Mouse (Mus musculus) 416B (cell line): ENCODE results near the gene Wdr1.

Experiments used
- DNase-seq: peaks from one replicate; pipeline ENCODE4 v3.0.0; 2011; ENCODE audit warnings: low read depth

The Wdr1 gene

GRCm38 (mm10) chr5:38544423-38545415, 18.3 kb downstream of the Wdr1 start:
- no peak for DNase-seq

- no peak for DNase-seq
Measured at GRCm38 (mm10) chr5:38543496-38544217, 19.4 kb downstream of the Wdr1 start.

GRCm38 (mm10) chr5:38541728-38542127, 21.3 kb downstream of the Wdr1 start:
- no peak for DNase-seq

- DNase-seq, result no peak
Measured at GRCm38 (mm10) chr5:38540898-38541297, 22.1 kb downstream of the Wdr1 start.

- DNase-seq, result no peak
Measured at GRCm38 (mm10) chr5:38538508-38538907, 24.5 kb downstream of the Wdr1 start.

GRCm38 (mm10) chr5:38537845-38538244, 25.2 kb downstream of the Wdr1 start:
- DNase-seq, result no peak

GRCm38 (mm10) chr5:38536822-38537221, 26.2 kb downstream of the Wdr1 start:
- no peak for DNase-seq

- no peak for DNase-seq
Measured at GRCm38 (mm10) chr5:38532084-38532483, 30.9 kb downstream of the Wdr1 start.

GRCm38 (mm10) chr5:38529724-38530428, 33.1 kb downstream of the Wdr1 start:
- peak; percentile 26 for DNase-seq

- no peak for DNase-seq
Measured at GRCm38 (mm10) chr5:38522977-38523376, 40.0 kb downstream of the Wdr1 start.

- no peak for DNase-seq
Measured at GRCm38 (mm10) chr5:38520838-38521237, 42.2 kb downstream of the Wdr1 start.

GRCm38 (mm10) chr5:38516267-38516666, 46.8 kb downstream of the Wdr1 start:
- DNase-seq, result peak; percentile 88

GRCm38 (mm10) chr5:38512991-38513390, 50.0 kb downstream of the Wdr1 start:
- no peak for DNase-seq

- peak; percentile 44 for DNase-seq
Measured at GRCm38 (mm10) chr5:38509568-38509967, 53.5 kb downstream of the Wdr1 start.

GRCm38 (mm10) chr5:38505435-38505765, 57.6 kb downstream of the Wdr1 start:
- DNase-seq, result peak; percentile 90

- no peak for DNase-seq
Measured at GRCm38 (mm10) chr5:38504747-38505434, 58.1 kb downstream of the Wdr1 start.

GRCm38 (mm10) chr5:38504116-38504515, 58.9 kb downstream of the Wdr1 start:
- no peak for DNase-seq

GRCm38 (mm10) chr5:38502992-38503391, 60.0 kb downstream of the Wdr1 start, which contains the start of gene Slc2a9:
Slc2a9 (minus strand) TSS chr5:38503143.
- no peak for DNase-seq

GRCm38 (mm10) chr5:38500043-38500442, 63.0 kb downstream of the Wdr1 start:
- DNase-seq, result no peak

GRCm38 (mm10) chr5:38499316-38499811, 63.7 kb downstream of the Wdr1 start:
- no peak for DNase-seq

- no peak for DNase-seq
Measured at GRCm38 (mm10) chr5:38498479-38498878, 64.5 kb downstream of the Wdr1 start.
